Mouse (Mus musculus) embryo, embryonic 10 days (tissue): ENCODE data around the gene Kifc3.
A peak's percentile ranks its signal among the peaks of the same experiment; 100 is the strongest.
"Not testable (repeated sequence)": the region's sequence is repeated elsewhere in the genome, so short reads cannot be mapped to it uniquely, and the experiment has no call there.

Experiments
- DNase-seq: peaks from one replicate; pipeline ENCODE4 v3.0.0-alpha.2; 2015; ENCODE audit warnings: low spot score

Gene Kifc3

GRCm38 (mm10) chr8:95202649-95203275 is at the start of gene Kifc3:
Kifc3 (minus strand) TSS chr8:95202812.
- DNase-seq, result no peak

DNA sequence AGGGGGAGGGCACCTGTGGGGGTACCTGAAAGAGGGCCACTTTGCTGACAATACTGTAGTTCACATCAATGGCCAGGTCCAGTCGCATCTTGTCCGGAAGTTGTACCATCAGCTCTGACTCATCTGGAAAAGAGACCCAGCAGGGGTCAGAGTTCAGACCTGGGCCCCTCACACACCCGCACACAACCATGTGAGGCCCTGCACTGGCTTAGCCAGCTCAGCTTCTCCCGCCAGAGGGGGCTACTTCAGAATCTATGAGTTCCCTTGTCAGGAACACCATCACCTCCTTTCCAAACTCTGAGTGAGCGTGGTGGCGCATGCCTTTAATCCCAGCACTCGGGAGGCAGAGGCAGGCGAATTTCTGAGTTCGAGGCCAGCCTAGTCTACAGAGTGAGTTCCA is 49.4 kb upstream of the Kifc3 start:
- peak; percentile 17 for DNase-seq

GRCm38 (mm10) chr8:95249847-95250246 is 47.2 kb upstream of the Kifc3 start:
- no peak for DNase-seq

- DNase-seq, result no peak
Observed at GRCm38 (mm10) chr8:95247277-95247676, 44.7 kb upstream of the Kifc3 start.

- DNase-seq, result no peak
Observed at GRCm38 (mm10) chr8:95245180-95245579, 42.6 kb upstream of the Kifc3 start.

GRCm38 (mm10) chr8:95243853-95244252 is 41.2 kb upstream of the Kifc3 start:
- DNase-seq, result no peak

DNA sequence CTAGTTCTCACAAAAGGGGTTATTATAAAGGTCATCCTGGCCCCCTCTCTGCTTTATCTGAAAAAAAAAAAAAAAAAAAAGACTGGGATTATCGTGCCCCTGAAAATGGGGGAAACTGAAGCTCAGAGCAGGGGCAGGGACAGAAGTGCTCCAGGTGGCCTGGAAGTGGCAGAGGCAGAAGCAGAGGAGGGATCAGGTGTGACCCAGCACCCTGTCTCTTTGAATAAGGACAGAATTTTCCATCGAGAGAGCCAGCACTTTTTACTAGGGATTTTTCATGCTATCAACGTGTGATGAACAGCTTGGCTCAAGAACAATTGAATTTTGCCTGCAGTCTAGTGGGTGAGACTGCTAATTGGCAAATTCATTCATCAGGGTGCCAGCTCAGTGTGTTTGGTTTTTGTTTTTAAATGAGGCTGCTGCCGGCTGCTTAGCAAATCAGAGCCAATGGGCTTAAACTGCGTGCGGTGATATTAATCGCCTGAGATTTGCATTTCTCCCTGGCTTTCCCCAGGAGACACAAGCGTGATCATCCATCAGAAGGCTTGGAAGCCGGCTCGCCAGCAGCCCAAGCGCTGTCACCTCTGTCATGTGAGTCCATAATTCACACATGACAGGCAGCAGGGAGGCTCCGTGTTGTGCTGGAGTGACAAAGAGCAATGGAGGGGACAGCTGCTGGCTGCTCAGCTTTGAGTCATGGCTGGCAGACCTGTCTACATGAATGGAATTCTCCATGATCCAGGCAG is 40.4 kb upstream of the Kifc3 start:
- peak; percentile 57 for DNase-seq

- DNase-seq, result no peak
Observed at GRCm38 (mm10) chr8:95242099-95242825, 39.6 kb upstream of the Kifc3 start.

DNA sequence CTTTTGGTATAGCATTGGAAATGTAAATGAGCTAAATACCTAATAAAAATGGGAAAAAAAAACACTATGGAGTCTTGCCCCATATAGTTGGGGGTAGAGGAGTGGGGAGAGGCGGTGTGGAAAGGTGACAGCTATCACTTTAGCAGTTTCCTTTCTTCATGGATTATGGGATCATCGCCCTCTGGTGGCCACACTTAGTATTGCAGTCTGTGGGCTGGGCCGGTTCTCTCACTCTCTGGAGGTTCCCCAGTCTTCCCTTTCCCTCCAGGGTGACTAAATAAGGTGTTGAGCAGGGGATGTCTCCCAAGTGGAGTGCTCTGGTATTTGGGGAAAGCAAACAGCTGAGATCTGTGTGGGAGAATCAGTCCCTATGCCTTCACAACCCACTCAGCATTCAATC is 33.1 kb upstream of the Kifc3 start:
- DNase-seq, result peak; percentile 77

GRCm38 (mm10) chr8:95230086-95230485 is 27.5 kb upstream of the Kifc3 start:
- not testable (repeated sequence) for DNase-seq

- peak; percentile 23 for DNase-seq
Observed at GRCm38 (mm10) chr8:95227151-95227468, 24.5 kb upstream of the Kifc3 start.

- no peak for DNase-seq
Observed at GRCm38 (mm10) chr8:95226251-95227150, 23.9 kb upstream of the Kifc3 start.

DNA sequence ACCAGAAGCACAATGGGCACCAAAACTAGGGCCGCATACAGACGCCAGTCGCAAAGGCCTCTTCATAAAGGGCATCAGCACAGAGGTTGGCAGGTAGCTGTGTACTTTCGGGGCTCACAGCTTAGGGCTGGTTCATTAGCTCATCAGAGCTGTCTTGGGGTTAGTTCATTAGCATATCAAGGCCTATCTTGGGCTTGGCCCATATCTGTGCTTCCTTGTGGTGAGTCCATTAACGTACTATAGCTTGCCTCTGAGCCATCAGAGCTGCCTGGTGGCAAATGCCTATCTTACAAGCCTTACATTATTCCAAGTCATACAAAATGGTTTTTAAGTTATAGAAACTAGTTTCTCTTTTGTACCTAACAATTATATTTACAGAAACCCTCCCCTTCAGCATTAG is 21.4 kb upstream of the Kifc3 start:
- no peak for DNase-seq

DNA sequence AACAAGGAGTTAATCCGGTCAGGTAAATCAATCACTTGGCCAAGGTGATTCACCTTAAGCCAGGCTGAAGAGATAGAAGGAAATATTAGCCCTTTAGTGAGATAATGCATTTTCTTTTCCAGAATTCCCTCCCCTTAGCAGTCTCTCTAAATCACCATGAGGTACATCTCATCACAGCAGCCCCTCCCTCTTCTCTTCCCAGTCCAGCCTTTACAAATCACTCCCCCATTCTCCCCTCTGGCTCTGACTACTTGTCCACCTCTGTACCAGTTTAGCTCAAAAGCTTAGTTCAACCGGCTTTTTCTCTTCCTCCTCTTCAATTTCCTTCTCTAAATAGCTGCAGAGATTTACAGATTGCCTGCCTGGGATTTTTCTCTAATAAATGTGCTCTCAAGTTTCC is 18.4 kb upstream of the Kifc3 start:
- no peak for DNase-seq

DNA sequence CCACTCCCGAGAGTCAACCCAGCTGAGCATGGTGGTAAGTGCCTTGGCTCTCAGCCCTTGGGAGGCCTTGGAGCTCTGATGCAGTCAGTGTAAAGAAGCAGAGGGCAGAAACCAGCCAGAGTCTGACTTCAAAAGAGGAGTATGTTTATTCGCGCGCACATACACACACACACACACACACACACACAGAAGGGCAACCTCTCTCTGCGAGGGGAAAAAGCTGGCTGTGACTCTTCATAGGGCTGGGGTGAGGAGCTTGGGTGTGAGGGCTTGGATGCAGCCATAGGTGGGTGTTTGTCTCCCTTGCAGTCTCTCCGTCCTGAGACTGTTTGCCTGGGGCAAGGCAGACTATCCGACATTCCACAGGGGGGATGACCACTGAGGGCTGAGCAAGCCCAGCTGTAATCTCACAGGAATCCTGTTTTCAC is 18.0 kb upstream of the Kifc3 start:
- peak; percentile 38 for DNase-seq

GRCm38 (mm10) chr8:95219623-95220022 is 17.0 kb upstream of the Kifc3 start:
- DNase-seq, result no peak

GRCm38 (mm10) chr8:95215709-95216360 is 13.2 kb upstream of the Kifc3 start:
- DNase-seq, result no peak

DNA sequence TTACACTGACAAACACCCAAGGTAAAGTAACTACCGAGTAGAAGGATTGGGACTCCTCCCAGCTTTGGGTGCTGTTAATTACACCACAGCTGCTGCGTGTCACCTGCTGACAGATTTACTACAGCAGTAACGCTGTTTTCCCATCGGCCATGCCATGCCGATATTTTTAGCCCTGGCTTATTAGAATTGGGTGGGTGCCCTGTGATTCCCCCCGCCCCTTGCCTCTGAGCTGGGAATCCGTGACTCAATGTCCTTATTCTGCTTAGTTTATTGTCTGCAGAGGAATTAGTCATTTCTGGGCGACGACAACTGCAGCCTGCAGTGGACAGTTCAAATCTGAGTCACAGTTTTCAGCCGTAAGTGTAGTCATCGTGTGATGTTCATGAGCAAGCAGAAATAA is 7.3 kb upstream of the Kifc3 start:
- DNase-seq, result no peak

DNA sequence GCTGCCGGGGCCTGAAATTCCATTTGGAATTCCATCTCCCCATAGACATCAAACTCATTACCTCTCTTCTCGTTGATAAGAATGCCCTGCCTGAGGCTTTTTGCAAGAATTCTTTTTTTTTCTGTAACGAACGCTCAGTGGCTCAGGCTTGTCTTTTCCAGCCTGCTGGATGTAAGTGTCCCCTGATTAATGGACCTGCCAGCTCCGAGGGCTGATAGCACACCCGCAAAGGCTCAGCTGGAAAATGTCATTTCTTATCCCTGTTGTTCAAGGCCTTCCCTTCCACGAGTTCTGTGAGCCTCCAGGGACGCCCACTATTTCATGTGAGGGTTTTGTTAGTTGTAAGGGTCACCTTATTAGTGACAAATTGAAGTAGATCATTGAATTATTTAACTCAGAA is 3.3 kb upstream of the Kifc3 start:
- DNase-seq, result peak; percentile 37

- DNase-seq, result peak; percentile 89
Observed at GRCm38 (mm10) chr8:95204039-95204380, 1.4 kb upstream of the Kifc3 start.

- DNase-seq, result no peak
Observed at GRCm38 (mm10) chr8:95203326-95204038, 870 bp upstream of the Kifc3 start.
